In genomic region chr8:93535730-93536129, GRCm38 (mm10) we compare ENCODE assay signal across 27 mouse cellular contexts. TPM values are rescaled to one million over a fixed set of nuclear protein-coding genes. Genes with fewer than 3 reads are reported as not detected.
"Had no signal": no experiment of that assay in that cellular context is flagged by ENCODE, and none has a peak within 500 bp of the region (broad histone marks: within the 10 kb centered on the region; RNA-seq: fewer than 3 reads in every experiment).

Gene Ces5a, minus strand, starts transcription at chr8:93535830.

- H3K4me3 ChIP-seq: embryonic facial prominence, embryonic 10.5 days; embryonic facial prominence, embryonic 12.5 days; embryonic facial prominence, embryonic 13.5 days; embryonic facial prominence, embryonic 15.5 days; erythroblast, embryonic 14.5 days; forebrain, embryonic 10.5 days; forebrain, embryonic 12.5 days; forebrain, embryonic 13.5 days; forebrain, embryonic 15.5 days; gastrocnemius, adult 2 months; heart, adult 2 months had no signal

- H3K36me3 ChIP-seq: embryonic facial prominence, embryonic 10.5 days; embryonic facial prominence, embryonic 12.5 days; embryonic facial prominence, embryonic 13.5 days; embryonic facial prominence, embryonic 15.5 days; forebrain, embryonic 10.5 days; forebrain, embryonic 12.5 days; forebrain, embryonic 15.5 days had no signal

- H3K4me1 ChIP-seq: embryonic facial prominence, embryonic 10.5 days; embryonic facial prominence, embryonic 12.5 days; embryonic facial prominence, embryonic 13.5 days; embryonic facial prominence, embryonic 15.5 days; forebrain, embryonic 10.5 days; forebrain, embryonic 12.5 days; forebrain, embryonic 13.5 days; forebrain, embryonic 15.5 days had no signal

- H3K27me3 ChIP-seq: embryonic facial prominence, embryonic 12.5 days; embryonic facial prominence, embryonic 13.5 days; embryonic facial prominence, embryonic 15.5 days; forebrain, embryonic 12.5 days; forebrain, embryonic 13.5 days; forebrain, embryonic 15.5 days had no signal

- DNase-seq: cerebellum, adult 8-10 months; cerebellum, adult 9-10 months; cerebellum, adult 9-11 months; cerebellum, postnatal 10 days; cerebellum, postnatal 14 days; cerebellum, postnatal 25 days; cerebellum, postnatal 36 days; embryo, embryonic 11 days; forebrain, postnatal 0 days; gastrocnemius, adult 2 months; gastrocnemius, postnatal 10 days; gastrocnemius, postnatal 14 days; gastrocnemius, postnatal 25 days; gastrocnemius, postnatal 36 days; heart, adult 18-20 months; heart, adult 2 months had no signal

- H3K27ac ChIP-seq: embryonic facial prominence, embryonic 10.5 days; embryonic facial prominence, embryonic 12.5 days; embryonic facial prominence, embryonic 13.5 days; embryonic facial prominence, embryonic 15.5 days; forebrain, embryonic 10.5 days; forebrain, embryonic 12.5 days; forebrain, embryonic 13.5 days; forebrain, embryonic 15.5 days; gastrocnemius, adult 2 months; heart, adult 2 months had no signal

RNA-seq across cellular contexts. Expression of gene Ces5a, which starts in this region (rescaled TPM):
- polyA plus RNA-seq: embryonic facial prominence, embryonic 10.5 days; embryonic facial prominence, embryonic 11.5 days; embryonic facial prominence, embryonic 13.5 days; erythroblast, embryonic 14.5 days; forebrain, embryonic 10.5 days; forebrain, embryonic 11.5 days; heart, adult 2 months had no signal
